Mouse (Mus musculus) CD4-positive naive resting alpha-beta T cell, adult 57 days (primary cell): Measurements from ENCODE around the gene Pih1h3b. TPM values are rescaled to one million over a fixed set of nuclear protein-coding genes. Genes with fewer than 3 reads are reported as not detected.

Experiments
- total RNA-seq: library from RNA; stranded (reverse); gene quantifications from one replicate; pipeline ENCODE4 v1.2.4, GENCODE M21; 2023

Gene Pih1h3b
- total RNA-seq, result not detected

GRCm38 (mm10) chrX:140062135-140062975 is at the start of gene Pih1h3b, which contains the start of gene Nup62cl:
TSS of gene Pih1h3b (plus strand) at chrX:140062879.
TSS of gene Nup62cl (minus strand) at chrX:140062712.

Other genes starting within 250 kb of the Pih1h3b start
- gene Morc4, start 191.2 kb upstream of the Pih1h3b start, total RNA-seq, result not detected
- 31.5 TPM for gene Rbm41, start 64.3 kb upstream of the Pih1h3b start, total RNA-seq
- gene Nup62cl, start 167 bp upstream of the Pih1h3b start, total RNA-seq, result not detected